Mouse (Mus musculus) cerebellum, adult 18-20 months (tissue): ENCODE measurements around the gene Krt31.

Experiments used
- DNase-seq, 2 experiments: peaks; one replicate each; pipeline ENCODE4 v3.0.0; 2021

The Krt31 gene

GRCm38 (mm10) chr11:100005905-100006304, 44.4 kb downstream of the Krt31 start:
- no peak for DNase-seq

DNA sequence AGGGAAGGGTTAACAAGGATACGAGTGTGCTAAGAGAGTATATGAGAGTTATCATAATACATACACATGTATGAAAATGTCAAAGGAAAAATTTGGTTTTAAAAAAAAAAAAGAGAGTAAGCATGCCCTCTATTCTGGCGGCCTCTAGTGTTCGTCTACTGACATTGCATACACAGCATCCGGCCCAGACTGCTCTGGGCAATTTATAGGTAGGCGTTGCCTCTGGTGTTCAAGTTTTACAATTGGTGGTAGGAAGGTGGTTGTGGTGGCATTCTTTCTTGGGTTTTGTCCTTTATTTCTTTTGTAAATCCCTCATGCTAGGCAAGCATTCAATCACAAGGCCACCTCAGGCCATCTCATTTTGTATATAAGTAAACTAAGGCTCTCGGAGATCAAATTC, 45.5 kb downstream of the Krt31 start:
- DNase-seq, result peak; percentile 58 to 64

- DNase-seq, result no peak
Measured at GRCm38 (mm10) chr11:99999091-99999490, 51.3 kb downstream of the Krt31 start.
